Mouse (Mus musculus) embryonic fibroblast, embryonic 13.5 days (primary cell): ENCODE data around the gene Gm9958.

ENCODE experiments used
- CTCF ChIP-seq: IDR thresholded peaks from 2 replicates; pipeline ENCODE4 v1.5.1; 2011; ENCODE audit warnings: mild to moderate bottlenecking, control low read depth, low read length, moderate library complexity, borderline replicate concordance; ENCODE audit not compliant: insufficient read depth
- POLR2A ChIP-seq: IDR thresholded peaks from 2 replicates; pipeline ENCODE4 v1.6.1; 2011; ENCODE audit warnings: low read depth, mild to moderate bottlenecking, control low read depth, low read length, moderate library complexity

DNA sequence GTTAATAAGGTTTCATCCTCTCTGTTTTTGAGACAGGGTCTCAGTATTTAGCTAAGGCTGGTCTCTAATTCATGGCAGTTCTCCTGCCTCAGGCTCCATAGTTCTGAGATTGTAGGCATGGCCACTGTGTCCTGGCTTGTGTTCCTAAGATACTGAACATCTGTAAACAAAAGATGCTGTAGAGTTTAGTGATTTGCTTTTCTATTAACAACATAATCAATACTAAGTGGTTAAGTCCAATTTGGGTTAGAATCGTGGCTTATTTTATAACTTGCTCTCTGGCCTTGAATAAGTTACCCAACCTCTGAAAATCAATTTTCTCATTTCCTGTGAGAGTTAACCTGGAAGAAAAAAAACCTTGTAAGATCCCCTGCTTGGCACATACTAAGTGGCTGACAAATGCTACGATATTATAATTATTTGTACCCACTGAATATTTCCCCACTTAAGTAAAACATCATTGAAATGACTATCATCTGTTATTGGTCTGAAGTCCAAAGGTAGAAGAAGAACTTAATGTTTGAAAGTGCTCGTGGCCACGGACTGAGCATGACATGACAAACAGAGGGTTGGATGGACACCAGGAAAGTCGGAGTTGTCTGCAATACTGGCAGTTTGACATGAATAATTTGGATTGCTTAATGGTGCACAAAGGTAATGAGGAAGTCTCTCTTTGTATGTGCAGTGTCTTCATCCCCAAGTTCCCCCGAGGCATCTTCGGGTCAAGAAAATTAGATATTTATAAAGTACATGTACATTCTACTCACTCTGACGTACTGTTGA is 47.3 kb downstream of the Gm9958 start:
- no peak for TF ChIP-seq POLR2A
- no peak for TF ChIP-seq CTCF
